Comparison of ENCODE assay signal across 8 mouse cellular contexts in genomic region chr17:24530361-24531050, GRCm38 (mm10). TPM values are rescaled to one million over a fixed set of nuclear protein-coding genes. Genes with fewer than 3 reads are reported as not detected.
DNase-seq lines count a peak whose midpoint lies in the region; ATAC-seq lines count a peak whose summit lies in the region.

No protein-coding gene starts in this region.

- DNase-seq in lung, postnatal 25 days (ENCODE audit: low spot score), result no peak
- no peak for DNase-seq in embryonic facial prominence, embryonic 11.5 days (ENCODE audit: low spot score)
- no peak for DNase-seq in cerebellum, adult 8-10 months
- DNase-seq in thymus, adult 18-20 months, result no peak
- DNase-seq in layer of hippocampus, adult 18-20 months (ENCODE audit: low spot score in 2 of 2), result no peak

- H3K36me3 ChIP-seq in lung, embryonic 16.5 days (ENCODE audit: control insufficient read depth, insufficient read depth, low read length), result peaks cover 10% of the 10 kb centered on the region
- H3K36me3 ChIP-seq in embryonic facial prominence, embryonic 11.5 days (replicated peaks; ENCODE audit: control insufficient read depth, insufficient read depth, low read depth, low read length), result peaks cover 3% of the 10 kb centered on the region
- no peaks in the 10 kb centered on the region for H3K36me3 ChIP-seq in intestine, embryonic 16.5 days (ENCODE audit: control insufficient read depth, insufficient read depth, low read length)
- H3K36me3 ChIP-seq in neural tube, embryonic 15.5 days, result no peaks in the 10 kb centered on the region

- 27% methylated on average over 8 of the region's 8 CpGs for WGBS in lung, embryonic 16.5 days
- 32% methylated on average over 8 of the region's 8 CpGs for WGBS in embryonic facial prominence, embryonic 11.5 days
- WGBS in intestine, embryonic 16.5 days, result 40% methylated on average over 8 of the region's 8 CpGs
- 30% methylated on average over 8 of the region's 8 CpGs for WGBS in neural tube, embryonic 15.5 days

- peak overlapping the region; percentile 85 for H3K9ac ChIP-seq in lung, embryonic 16.5 days (ENCODE audit: low read length)
- no peak overlapping the region; the same call in 1 of the 2 replicates for H3K9ac ChIP-seq in embryonic facial prominence, embryonic 11.5 days (replicated peaks; ENCODE audit: low read length)
- peak overlapping the region; percentile 80 for H3K9ac ChIP-seq in intestine, embryonic 16.5 days (ENCODE audit: low read depth, low read length)
- peak overlapping the region; percentile 90 for H3K9ac ChIP-seq in neural tube, embryonic 15.5 days (replicated peaks)

- ATAC-seq in lung, embryonic 16.5 days (ENCODE audit: low read depth), result no peak
- no peak for ATAC-seq in embryonic facial prominence, embryonic 11.5 days (replicated peaks; ENCODE audit: insufficient number of reproducible peaks, low FRiP score, low TSS enrichment, low read depth)
- no peak for ATAC-seq in intestine, embryonic 16.5 days
- no peak for ATAC-seq in neural tube, embryonic 15.5 days (ENCODE audit: low FRiP score)

- H3K4me1 ChIP-seq in lung, embryonic 16.5 days (replicated peaks; ENCODE audit: control insufficient read depth, insufficient read depth, low read length), result peaks cover 38% of the 10 kb centered on the region
- peaks cover 11% of the 10 kb centered on the region for H3K4me1 ChIP-seq in embryonic facial prominence, embryonic 11.5 days (ENCODE audit: control insufficient read depth, insufficient read depth, low read length)
- H3K4me1 ChIP-seq in intestine, embryonic 16.5 days (ENCODE audit: control insufficient read depth, insufficient read depth, low read length), result peaks cover 51% of the 10 kb centered on the region
- peaks cover 70% of the 10 kb centered on the region for H3K4me1 ChIP-seq in neural tube, embryonic 15.5 days

- no peak overlapping the region for H3K27ac ChIP-seq in lung, embryonic 16.5 days (ENCODE audit: low read length)
- H3K27ac ChIP-seq in embryonic facial prominence, embryonic 11.5 days (replicated peaks; ENCODE audit: low read depth, low read length), result 0 out of 2 replicates have a peak overlapping the region, but pooled peaks have one; percentile 28
- peak overlapping the region; percentile 90; the same call in 1 of the 2 replicates for H3K27ac ChIP-seq in intestine, embryonic 16.5 days (ENCODE audit: low read length)
- H3K27ac ChIP-seq in neural tube, embryonic 15.5 days (replicated peaks), result no peak overlapping the region

- H3K9me3 ChIP-seq in lung, embryonic 16.5 days (ENCODE audit: control insufficient read depth, low read length), result no peaks in the 10 kb centered on the region
- H3K9me3 ChIP-seq in embryonic facial prominence, embryonic 11.5 days (replicated peaks; ENCODE audit: control insufficient read depth, low read length), result no peaks in the 10 kb centered on the region
- H3K9me3 ChIP-seq in intestine, embryonic 16.5 days (ENCODE audit: control insufficient read depth, low read length), result no peaks in the 10 kb centered on the region
- H3K9me3 ChIP-seq in neural tube, embryonic 15.5 days (replicated peaks), result no peaks in the 10 kb centered on the region

- peak overlapping the region; percentile 90; the same call in 1 of the 2 replicates for H3K4me2 ChIP-seq in lung, embryonic 16.5 days (ENCODE audit: low read depth, low read length)
- peak overlapping the region; percentile 7 for H3K4me2 ChIP-seq in embryonic facial prominence, embryonic 11.5 days (ENCODE audit: low read depth, low read length)
- H3K4me2 ChIP-seq in intestine, embryonic 16.5 days (ENCODE audit: low read depth, low read length), result peak overlapping the region; percentile 82
- peak overlapping the region; percentile 81 for H3K4me2 ChIP-seq in neural tube, embryonic 15.5 days

- no peaks in the 10 kb centered on the region for H3K27me3 ChIP-seq in lung, embryonic 16.5 days (ENCODE audit: control insufficient read depth, insufficient read depth, low read depth, low read length)
- no peaks in the 10 kb centered on the region for H3K27me3 ChIP-seq in embryonic facial prominence, embryonic 11.5 days (ENCODE audit: control insufficient read depth, insufficient read depth, low read length)
- no peaks in the 10 kb centered on the region for H3K27me3 ChIP-seq in intestine, embryonic 16.5 days (replicated peaks; ENCODE audit: control insufficient read depth, insufficient read depth, low read length)
- no peaks in the 10 kb centered on the region for H3K27me3 ChIP-seq in neural tube, embryonic 15.5 days (replicated peaks)

- peak overlapping the region; percentile 79 for H3K4me3 ChIP-seq in lung, embryonic 16.5 days (ENCODE audit: low read length)
- H3K4me3 ChIP-seq in embryonic facial prominence, embryonic 11.5 days (ENCODE audit: low read depth, low read length), result no peak overlapping the region
- peak overlapping the region; percentile 71 for H3K4me3 ChIP-seq in intestine, embryonic 16.5 days (ENCODE audit: low read length)
- peak overlapping the region; percentile 97; the same call in 1 of the 2 replicates for H3K4me3 ChIP-seq in neural tube, embryonic 15.5 days (replicated peaks)

RNA-seq across cellular contexts. Expression of gene Traf7, which starts 2.8 kb away (rescaled TPM):
- 90.9 and 93.5 TPM in 2 replicates for polyA plus RNA-seq in lung, embryonic 16.5 days (2015; fragmentation: Nextera tagmentation; extraction: Ambion mirVana)
- 86.1 and 88.2 TPM in 2 replicates for polyA plus RNA-seq in embryonic facial prominence, embryonic 11.5 days (2014; fragmentation: Nextera tagmentation; extraction: Ambion mirVana)
- 81.9 and 87.6 TPM in 2 replicates for polyA plus RNA-seq in intestine, embryonic 16.5 days (2015; fragmentation: Nextera tagmentation; extraction: Ambion mirVana)
- 83.2 and 89.4 TPM in 2 replicates for polyA plus RNA-seq in neural tube, embryonic 15.5 days (2015; fragmentation: Nextera tagmentation; extraction: Ambion mirVana)
- 10 to 100 TPM; 79.3 to 84.6 TPM for total RNA-seq in layer of hippocampus, adult 18-20 months (2021)

RNA-seq across cellular contexts. Expression of gene Rab26, which starts 3.5 kb away (rescaled TPM):
- 2.6 and 4.9 TPM in 2 replicates for polyA plus RNA-seq in lung, embryonic 16.5 days (2015; fragmentation: Nextera tagmentation; extraction: Ambion mirVana)
- polyA plus RNA-seq in embryonic facial prominence, embryonic 11.5 days (2014; fragmentation: Nextera tagmentation; extraction: Ambion mirVana), result 1.4 and 1.8 TPM in 2 replicates
- 5.2 and 6.6 TPM in 2 replicates for polyA plus RNA-seq in intestine, embryonic 16.5 days (2015; fragmentation: Nextera tagmentation; extraction: Ambion mirVana)
- polyA plus RNA-seq in neural tube, embryonic 15.5 days (2015; fragmentation: Nextera tagmentation; extraction: Ambion mirVana), result 6.1 and 9.1 TPM in 2 replicates
- 10 to 100 TPM; 69.7 to 75.6 TPM for total RNA-seq in layer of hippocampus, adult 18-20 months (2021)

RNA-seq across cellular contexts. Expression of gene Pkd1, which starts 19.1 kb away (rescaled TPM):
- polyA plus RNA-seq in lung, embryonic 16.5 days (2015; fragmentation: Nextera tagmentation; extraction: Ambion mirVana), result 21.6 and 23.6 TPM in 2 replicates
- 9.6 and 16.6 TPM in 2 replicates for polyA plus RNA-seq in embryonic facial prominence, embryonic 11.5 days (2014; fragmentation: Nextera tagmentation; extraction: Ambion mirVana)
- 12.2 and 13.5 TPM in 2 replicates for polyA plus RNA-seq in intestine, embryonic 16.5 days (2015; fragmentation: Nextera tagmentation; extraction: Ambion mirVana)
- 31.2 and 31.7 TPM in 2 replicates for polyA plus RNA-seq in neural tube, embryonic 15.5 days (2015; fragmentation: Nextera tagmentation; extraction: Ambion mirVana)
- total RNA-seq in layer of hippocampus, adult 18-20 months (2021), result 10 to 100 TPM; 78.8 to 80.0 TPM

RNA-seq across cellular contexts. Expression of gene Caskin1, which starts 42.1 kb away (rescaled TPM):
- 0.59 and 0.96 TPM in 2 replicates for polyA plus RNA-seq in lung, embryonic 16.5 days (2015; fragmentation: Nextera tagmentation; extraction: Ambion mirVana)
- polyA plus RNA-seq in embryonic facial prominence, embryonic 11.5 days (2014; fragmentation: Nextera tagmentation; extraction: Ambion mirVana), result 2.6 and 2.8 TPM in 2 replicates
- 1.1 and 1.4 TPM in 2 replicates for polyA plus RNA-seq in intestine, embryonic 16.5 days (2015; fragmentation: Nextera tagmentation; extraction: Ambion mirVana)
- polyA plus RNA-seq in neural tube, embryonic 15.5 days (2015; fragmentation: Nextera tagmentation; extraction: Ambion mirVana), result 42.7 and 53.4 TPM in 2 replicates
- total RNA-seq in layer of hippocampus, adult 18-20 months (2021), result 100 to 1,000 TPM; 153 to 157 TPM

RNA-seq across cellular contexts. Expression of gene Mlst8, which starts 51.6 kb away (rescaled TPM):
- polyA plus RNA-seq in lung, embryonic 16.5 days (2015; fragmentation: Nextera tagmentation; extraction: Ambion mirVana), result 28.1 and 29.8 TPM in 2 replicates
- polyA plus RNA-seq in embryonic facial prominence, embryonic 11.5 days (2014; fragmentation: Nextera tagmentation; extraction: Ambion mirVana), result 30.3 and 32.0 TPM in 2 replicates
- 25.1 and 26.0 TPM in 2 replicates for polyA plus RNA-seq in intestine, embryonic 16.5 days (2015; fragmentation: Nextera tagmentation; extraction: Ambion mirVana)
- 29.5 and 33.1 TPM in 2 replicates for polyA plus RNA-seq in neural tube, embryonic 15.5 days (2015; fragmentation: Nextera tagmentation; extraction: Ambion mirVana)
- total RNA-seq in layer of hippocampus, adult 18-20 months (2021), result 10 to 100 TPM; 42.5 to 42.9 TPM

Comparison
In these comparisons a context has a peak if more than half of its experiments do, and no peak if none do; other contexts are left out.
1. H3K27ac ChIP-seq: peak in embryonic facial prominence, embryonic 11.5 days (single experiment) and intestine, embryonic 16.5 days (single experiment); none in lung, embryonic 16.5 days (single experiment) and neural tube, embryonic 15.5 days (single experiment).
2. H3K4me2 ChIP-seq: peak in every context shown above with its lines; median percentile 90 in lung, embryonic 16.5 days; 82 in intestine, embryonic 16.5 days; 81 in neural tube, embryonic 15.5 days; 7 in embryonic facial prominence, embryonic 11.5 days.